Mouse (Mus musculus): ENCODE measurements around the gene Ap3b1.

Ap3b1 gene

GRCm38 (mm10) chr13:94454131-94454530 lies 95.4 kb downstream of the Ap3b1 start:
- no peak for DNase-seq

GRCm38 (mm10) chr13:94459143-94459542 lies 100.4 kb downstream of the Ap3b1 start:
- DNase-seq = no peak

GRCm38 (mm10) chr13:94464221-94464620 lies 105.5 kb downstream of the Ap3b1 start:
- no peak for DNase-seq

GRCm38 (mm10) chr13:94468551-94468950 lies 109.8 kb downstream of the Ap3b1 start:
- no peak for DNase-seq

GRCm38 (mm10) chr13:94471009-94471672 lies 112.4 kb downstream of the Ap3b1 start:
- no peak for DNase-seq

- DNase-seq = no peak
Measured at GRCm38 (mm10) chr13:94476208-94476607, 117.4 kb downstream of the Ap3b1 start.

GRCm38 (mm10) chr13:94480256-94480655 lies 121.5 kb downstream of the Ap3b1 start:
- no peak for DNase-seq

GRCm38 (mm10) chr13:94490684-94491083 lies 131.9 kb downstream of the Ap3b1 start:
- DNase-seq = no peak

GRCm38 (mm10) chr13:94491159-94491558 lies 132.4 kb downstream of the Ap3b1 start:
- no peak for DNase-seq

GRCm38 (mm10) chr13:94497521-94497920 lies 138.8 kb downstream of the Ap3b1 start:
- no peak for DNase-seq

- no peak for DNase-seq
Measured at GRCm38 (mm10) chr13:94506411-94506810, 147.7 kb downstream of the Ap3b1 start.

GRCm38 (mm10) chr13:94508344-94508743 lies 149.6 kb downstream of the Ap3b1 start:
- no peak for DNase-seq

- DNase-seq = no peak
Measured at GRCm38 (mm10) chr13:94513157-94513767, 154.5 kb downstream of the Ap3b1 start.

GRCm38 (mm10) chr13:94513898-94514297 lies 155.1 kb downstream of the Ap3b1 start:
- DNase-seq = no peak

GRCm38 (mm10) chr13:94514992-94515391 lies 156.2 kb downstream of the Ap3b1 start:
- DNase-seq = no peak

- no peak for DNase-seq
Measured at GRCm38 (mm10) chr13:94516532-94516931, 157.8 kb downstream of the Ap3b1 start.

GRCm38 (mm10) chr13:94518176-94518575 lies 159.4 kb downstream of the Ap3b1 start:
- DNase-seq = no peak

- DNase-seq = no peak
Measured at GRCm38 (mm10) chr13:94519276-94519675, 160.5 kb downstream of the Ap3b1 start.

GRCm38 (mm10) chr13:94523213-94523612 lies 164.5 kb downstream of the Ap3b1 start:
- no peak for DNase-seq

GRCm38 (mm10) chr13:94524669-94525238 lies 166.0 kb downstream of the Ap3b1 start:
- no peak for DNase-seq

GRCm38 (mm10) chr13:94529138-94529537 lies 170.4 kb downstream of the Ap3b1 start:
- DNase-seq = no peak

- DNase-seq = no peak
Measured at GRCm38 (mm10) chr13:94533516-94533915, 174.8 kb downstream of the Ap3b1 start.

- no peak for DNase-seq
Measured at GRCm38 (mm10) chr13:94537336-94537735, 178.6 kb downstream of the Ap3b1 start.

GRCm38 (mm10) chr13:94539851-94540646 lies 181.3 kb downstream of the Ap3b1 start:
- no peak for DNase-seq
